Mouse (Mus musculus): Measurements from ENCODE around the gene Cdc42bpb.

DNA sequence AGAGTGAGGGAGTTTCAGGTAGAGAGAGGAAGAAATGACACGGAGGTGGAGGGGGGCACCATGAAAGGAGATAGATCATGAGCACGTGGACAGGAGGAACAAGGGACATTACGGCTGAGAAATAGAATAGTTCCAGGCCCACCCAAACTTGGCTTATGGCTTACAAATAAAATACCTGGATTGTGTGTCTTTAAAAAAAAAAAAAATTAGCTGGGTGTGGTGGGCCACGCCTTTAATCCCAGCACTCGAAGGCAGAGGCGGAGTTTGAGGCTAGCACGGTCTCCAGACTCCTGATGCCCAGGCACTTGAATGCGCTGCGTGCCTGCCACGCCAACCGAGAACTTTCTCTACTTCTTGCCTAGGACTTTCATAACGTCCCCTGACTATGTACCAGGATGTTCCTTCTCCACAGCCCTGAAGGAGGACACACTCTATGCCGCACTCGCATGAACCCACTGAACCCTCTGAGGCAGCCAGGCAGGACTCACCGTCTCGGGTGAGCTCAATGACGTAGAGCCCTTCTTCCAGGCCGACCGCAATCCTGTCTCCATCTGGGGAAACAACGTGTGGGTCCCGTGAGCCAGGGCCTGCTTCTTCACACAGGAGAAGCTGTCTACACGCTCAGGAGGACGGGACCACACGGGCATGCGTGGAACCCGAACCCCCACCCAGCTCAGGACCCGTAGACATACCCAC is 76.0 kb downstream of the Cdc42bpb start:
- no peak for TF ChIP-seq POLR2A (IDR thresholded peaks at IDR 0.05; ENCODE audit: control insufficient read depth, low read depth, low read length)
- TF ChIP-seq CTCF (IDR thresholded peaks at IDR 0.05; ENCODE audit: control insufficient read depth, insufficient read depth, insufficient replicate concordance, low read depth, low read length) = no peak
